Mouse (Mus musculus) left cerebral cortex, adult 2 months (tissue): Measurements from ENCODE around the gene Ackr2. TPM values are rescaled to one million over a fixed set of nuclear protein-coding genes. Genes with fewer than 3 reads are reported as not detected.

Source experiments
- DNase-seq, 2 experiments: peaks; one replicate each; pipeline ENCODE4 v3.0.0; 2021 to 2022; ENCODE audit warnings: low spot score in 2 of 2, mixed read lengths in 1 of 2; ENCODE audit errors: extremely low spot score in 1 of 2
- H3K27ac ChIP-seq: fragments of 200-600 bp; 2 replicates; pipeline ENCODE4 v1.8.1; 2022
- H3K4me3 ChIP-seq: fragments of 200-600 bp; 2 replicates; pipeline ENCODE4 v1.8.1; 2022
- CTCF ChIP-seq: fragments of 200-600 bp; IDR thresholded peaks from 2 replicates; pipeline ENCODE4 v1.8.1; 2022; ENCODE audit warnings: antibody characterized with exemption, mild to moderate bottlenecking, moderate library complexity
- intact Hi-C: fragments of 180-260 bp; cut with DNase I; formaldehyde crosslinking; loops from one replicate; pipeline ENCODE4 v1.15.1; 2025
- total RNA-seq, 2 experiments: library from RNA; stranded (reverse); gene quantifications; 2 replicates each; pipeline ENCODE4 v1.2.3; 2021

The Ackr2 gene
- total RNA-seq, 2 experiments from 2014 or later = 6.9 to 7.9 TPM

DNA sequence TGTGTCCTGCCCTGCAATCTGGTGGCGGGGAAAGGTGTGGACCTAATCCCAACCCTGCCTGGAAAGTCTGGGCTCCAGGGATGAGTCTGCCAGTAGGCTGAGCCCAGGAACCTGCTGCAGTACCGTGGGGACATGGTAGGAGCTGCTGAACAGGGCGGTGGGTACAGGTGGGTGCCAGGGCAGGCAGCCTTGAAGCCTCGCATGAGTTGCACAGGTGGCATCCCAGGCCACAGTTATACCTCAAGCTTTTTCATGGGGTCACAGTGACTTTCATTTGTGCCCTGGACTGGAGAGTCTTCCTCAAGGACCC, 52.9 kb downstream of the Ackr2 start:
- no peak overlapping the region; the same call in 1 of the 2 replicates for H3K27ac ChIP-seq
- no peak for DNase-seq
- H3K4me3 ChIP-seq = peak overlapping the region; percentile 32
- no peak for TF ChIP-seq CTCF
- intact Hi-C loops = no loop called here

DNA sequence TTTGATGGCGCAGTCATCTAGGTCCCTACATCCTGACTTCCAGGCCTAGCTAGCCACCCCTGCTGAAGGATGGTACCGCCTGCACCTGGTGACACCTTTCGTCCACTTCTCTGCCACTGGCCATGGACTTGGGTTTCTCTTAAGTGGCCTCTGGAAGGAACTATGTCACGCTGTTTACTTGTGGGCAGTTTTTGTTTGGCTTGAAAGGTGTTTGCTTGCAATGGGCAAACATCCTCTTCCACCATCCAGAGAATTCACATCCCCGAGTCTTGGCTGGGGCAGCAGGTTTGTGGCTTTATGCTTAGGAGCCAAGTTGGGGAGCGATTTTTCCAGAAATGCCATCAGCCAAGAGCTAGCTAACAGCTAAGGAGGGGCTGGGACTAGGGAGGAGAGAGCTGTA, 54.4 kb downstream of the Ackr2 start:
- Histone ChIP-seq H3K27ac (no peak overlapping the region), H3K4me3 (no peak overlapping the region)
- DNase-seq = no peak
- intact Hi-C loops = no loop called here
- no peak for TF ChIP-seq CTCF

DNA sequence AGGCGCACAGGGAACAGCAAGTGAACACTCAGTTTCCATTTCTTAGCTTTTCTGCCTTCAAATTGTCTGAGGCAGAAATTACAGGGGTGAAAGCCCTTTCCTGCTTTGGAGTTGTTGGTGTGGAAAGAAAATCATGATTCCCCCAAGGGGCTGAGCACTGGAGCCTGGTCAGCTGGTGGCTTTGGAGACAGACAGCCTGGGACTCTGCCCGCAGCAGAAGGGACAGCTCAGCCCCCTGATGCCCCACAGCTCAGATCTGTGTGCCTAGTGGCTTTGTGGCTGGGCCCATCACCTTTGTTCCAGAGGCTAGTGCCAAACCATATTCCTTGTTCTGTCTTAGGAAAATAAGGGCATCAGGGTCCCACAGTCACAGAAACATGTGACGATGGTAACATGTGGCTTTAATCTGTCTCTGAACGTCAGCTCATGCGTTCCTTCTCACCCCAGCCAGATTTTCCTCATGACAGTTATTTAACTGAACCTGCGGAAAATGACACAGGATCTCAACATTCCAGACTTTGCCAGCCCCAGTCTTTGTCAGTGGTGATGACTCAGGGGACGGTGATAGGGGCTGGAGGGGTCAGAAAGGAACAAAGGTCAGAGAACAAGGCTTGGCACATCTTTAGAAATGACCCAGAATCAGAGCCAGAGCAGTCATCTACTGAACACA, 61.9 kb downstream of the Ackr2 start:
- Histone ChIP-seq H3K27ac (no peak overlapping the region), H3K4me3 (no peak overlapping the region)
- DNase-seq = no peak
- intact Hi-C loops = no loop called here
- TF ChIP-seq CTCF = no peak

Other genes starting within 250 kb of the Ackr2 start
- 10 to 100 TPM; 31.0 to 32.8 TPM for gene Sec22c, start 192.9 kb upstream of the Ackr2 start, total RNA-seq
- gene Ss18l2, start 188.0 kb upstream of the Ackr2 start, total RNA-seq = 10 to 100 TPM; 84.4 to 89.6 TPM
- gene Nktr, start 179.2 kb upstream of the Ackr2 start, total RNA-seq = 100 to 1,000 TPM; 125 to 130 TPM
- 100 to 1,000 TPM; 119 to 133 TPM for gene Zfp651, start 139.0 kb upstream of the Ackr2 start, total RNA-seq
- gene Klhl40, start 120.7 kb upstream of the Ackr2 start, total RNA-seq = 10 to 100 TPM in 1 of 2 experiments, 1 to 10 TPM in 1; 7.3 to 10.5 TPM
- 10 to 100 TPM; 20.0 to 21.3 TPM for gene Hhatl, start 105.8 kb upstream of the Ackr2 start, total RNA-seq
- 1 to 10 TPM; 5.7 to 6.2 TPM for gene Ccdc13, start 58.9 kb upstream of the Ackr2 start, total RNA-seq
- 10 to 100 TPM; 90.3 to 93.7 TPM for gene Higd1a, start 40.0 kb upstream of the Ackr2 start, total RNA-seq
- gene Cyp8b1, start 17.9 kb downstream of the Ackr2 start, total RNA-seq = not detected
- gene Fam198a, start 52.6 kb downstream of the Ackr2 start, total RNA-seq = 1 to 10 TPM; 6.4 to 6.6 TPM
- gene Pomgnt2, start 98.8 kb downstream of the Ackr2 start, total RNA-seq = 10 to 100 TPM; 39.4 to 40.0 TPM
- gene Snrk, start 218.9 kb downstream of the Ackr2 start, total RNA-seq = 100 to 1,000 TPM; 113 to 129 TPM